Mouse (Mus musculus): ENCODE measurements around the gene Pde8b. TPM values are rescaled to one million over a fixed set of nuclear protein-coding genes. Genes with fewer than 3 reads are reported as not detected.

The Pde8b gene
- polyA plus RNA-seq, 1 experiment from 2014 or later = 1.4 TPM

DNA sequence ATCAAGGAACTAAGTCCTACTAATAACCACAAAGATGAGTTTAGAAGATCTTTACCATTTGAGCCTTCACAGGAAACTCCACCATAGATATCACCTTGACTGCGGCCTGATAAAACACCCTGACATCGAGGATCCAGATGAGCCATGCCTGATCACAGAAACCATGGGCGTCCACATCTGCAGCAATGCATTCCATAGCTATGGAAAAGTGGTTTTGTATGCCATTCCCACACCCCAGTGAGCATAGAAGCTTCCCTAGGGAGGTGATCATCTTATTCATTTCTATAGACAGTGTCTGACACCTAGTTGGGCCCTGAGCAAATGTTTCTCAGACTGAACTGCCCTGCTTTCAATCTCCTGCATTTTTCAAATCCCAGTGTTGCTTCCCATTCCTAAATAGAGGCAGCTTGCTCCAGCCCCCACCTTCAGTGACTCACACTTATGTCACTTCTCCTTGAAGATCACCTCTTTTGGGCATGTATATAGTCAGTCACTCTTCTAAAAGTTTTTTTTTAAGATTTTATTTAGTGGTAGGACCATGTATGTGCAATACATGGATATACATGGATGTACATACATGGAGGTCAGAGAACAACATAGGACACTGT is 47.9 kb downstream of the Pde8b start:
- no peak overlapping the region for H3K4me3 ChIP-seq (ENCODE audit: low read depth, low read length)
- no peaks in the 10 kb centered on the region for H3K27me3 ChIP-seq (ENCODE audit: control insufficient read depth, insufficient read depth, low read length)
- 79% methylated on average over 3 of the region's 3 CpGs for WGBS
- no peaks in the 10 kb centered on the region for H3K9me3 ChIP-seq (replicated peaks; ENCODE audit: control insufficient read depth, low read length)
- no peak overlapping the region for H3K4me2 ChIP-seq (ENCODE audit: low read depth, low read length)
- H3K27ac ChIP-seq (replicated peaks; ENCODE audit: low read depth, low read length) = no peak overlapping the region
- no peaks in the 10 kb centered on the region for H3K4me1 ChIP-seq (ENCODE audit: control insufficient read depth, insufficient read depth, low read length)
- no peak overlapping the region for H3K9ac ChIP-seq (replicated peaks; ENCODE audit: low read length)
- H3K36me3 ChIP-seq (replicated peaks; ENCODE audit: control insufficient read depth, insufficient read depth, low read depth, low read length) = no peaks in the 10 kb centered on the region
- ATAC-seq (replicated peaks; ENCODE audit: insufficient number of reproducible peaks, low FRiP score, low TSS enrichment, low read depth) = no peak
- DNase-seq (ENCODE audit: low spot score) = no peak

DNA sequence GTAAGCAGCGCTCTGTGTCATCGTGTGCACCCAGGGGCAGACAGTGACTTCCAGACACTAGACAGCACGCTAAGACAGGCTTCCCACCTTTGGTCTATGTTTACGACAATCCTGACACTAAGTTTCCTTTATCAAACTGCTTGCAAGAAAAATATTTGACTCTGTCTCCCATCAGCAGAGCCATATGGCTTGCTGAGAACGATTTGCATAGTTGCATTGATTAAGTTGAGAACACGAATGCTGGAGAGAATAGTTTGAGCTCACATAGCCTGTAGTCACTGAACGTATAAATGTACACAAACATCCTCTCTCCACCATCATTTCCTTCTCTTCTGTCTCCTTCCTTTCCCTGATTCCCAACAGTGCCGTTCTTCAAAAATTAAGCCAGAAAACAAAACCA is 49.3 kb downstream of the Pde8b start:
- H3K4me1 ChIP-seq (ENCODE audit: control insufficient read depth, insufficient read depth, low read length) = no peaks in the 10 kb centered on the region
- DNase-seq (ENCODE audit: low spot score) (no peak), ATAC-seq (replicated peaks; ENCODE audit: insufficient number of reproducible peaks, low FRiP score, low TSS enrichment, low read depth) (no peak)
- H3K27ac ChIP-seq (replicated peaks; ENCODE audit: low read depth, low read length) = no peak overlapping the region
- no peak overlapping the region for H3K4me2 ChIP-seq (ENCODE audit: low read depth, low read length)
- no peaks in the 10 kb centered on the region for H3K9me3 ChIP-seq (replicated peaks; ENCODE audit: control insufficient read depth, low read length)
- no peak overlapping the region for H3K9ac ChIP-seq (replicated peaks; ENCODE audit: low read length)
- H3K36me3 ChIP-seq (replicated peaks; ENCODE audit: control insufficient read depth, insufficient read depth, low read depth, low read length) = no peaks in the 10 kb centered on the region
- WGBS = 85% methylated on average over 8 of the region's 8 CpGs
- no peaks in the 10 kb centered on the region for H3K27me3 ChIP-seq (ENCODE audit: control insufficient read depth, insufficient read depth, low read length)
- no peak overlapping the region for H3K4me3 ChIP-seq (ENCODE audit: low read depth, low read length)

DNA sequence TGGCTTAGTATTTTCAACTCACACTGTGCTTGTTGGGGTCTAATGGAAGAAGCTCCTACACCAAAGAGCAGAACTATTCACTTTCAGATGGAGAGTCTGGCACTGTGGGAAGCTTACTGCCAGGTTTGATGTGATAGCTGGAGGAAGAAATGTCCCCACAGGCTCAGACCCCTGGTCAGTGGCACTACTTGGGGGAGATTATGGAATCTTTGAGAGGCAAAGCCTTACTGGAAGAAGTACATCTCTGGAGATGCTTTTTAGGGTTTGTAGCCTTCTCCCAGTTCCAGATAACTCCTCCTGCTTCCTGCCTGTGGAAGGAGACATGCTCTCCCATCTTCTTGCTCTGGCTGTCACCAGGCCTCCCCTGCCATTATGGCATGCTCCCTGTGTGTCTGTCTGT is 50.1 kb downstream of the Pde8b start:
- Histone ChIP-seq H3K27ac (replicated peaks; ENCODE audit: low read depth, low read length) (no peak overlapping the region), H3K4me3 (ENCODE audit: low read depth, low read length) (no peak overlapping the region), H3K4me1 (ENCODE audit: control insufficient read depth, insufficient read depth, low read length) (no peaks in the 10 kb centered on the region), H3K27me3 (ENCODE audit: control insufficient read depth, insufficient read depth, low read length) (no peaks in the 10 kb centered on the region), H3K36me3 (replicated peaks; ENCODE audit: control insufficient read depth, insufficient read depth, low read depth, low read length) (no peaks in the 10 kb centered on the region), H3K4me2 (ENCODE audit: low read depth, low read length) (no peak overlapping the region), H3K9me3 (replicated peaks; ENCODE audit: control insufficient read depth, low read length) (no peaks in the 10 kb centered on the region), H3K9ac (replicated peaks; ENCODE audit: low read length) (no peak overlapping the region)
- ATAC-seq (replicated peaks; ENCODE audit: insufficient number of reproducible peaks, low FRiP score, low TSS enrichment, low read depth) (no peak), DNase-seq (ENCODE audit: low spot score) (no peak)

DNA sequence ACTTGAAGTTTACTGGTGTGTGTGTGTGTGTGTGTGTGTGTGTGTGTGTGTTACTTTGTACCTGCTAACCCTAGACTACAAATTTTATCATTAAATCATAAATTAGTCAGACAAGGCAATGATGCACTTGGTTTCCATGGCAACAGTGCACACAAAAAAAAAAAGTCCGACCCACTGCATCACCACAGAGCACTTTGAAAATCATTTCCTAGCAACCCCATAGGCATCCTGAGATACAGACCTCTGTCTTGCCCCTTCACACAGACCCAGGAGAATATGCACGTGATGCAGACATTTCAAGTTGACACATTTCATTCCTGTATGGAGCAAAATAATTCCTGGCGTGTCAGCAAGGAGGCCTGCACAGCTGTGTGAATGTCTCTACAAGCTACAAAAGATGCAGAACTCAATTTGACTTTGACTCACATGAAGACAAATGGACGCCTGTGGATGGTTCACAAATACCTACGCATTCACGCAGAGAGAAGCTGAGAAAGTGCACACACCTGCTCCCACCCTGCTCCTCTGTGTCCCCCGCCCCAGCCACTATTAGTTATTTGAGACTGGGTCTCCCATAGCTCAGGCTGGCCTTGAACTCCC is 53.9 kb downstream of the Pde8b start:
- H3K9me3 ChIP-seq (replicated peaks; ENCODE audit: control insufficient read depth, low read length) = no peaks in the 10 kb centered on the region
- WGBS = 77% methylated on average over 7 of the region's 7 CpGs
- H3K27me3 ChIP-seq (ENCODE audit: control insufficient read depth, insufficient read depth, low read length) = no peaks in the 10 kb centered on the region
- H3K27ac ChIP-seq (replicated peaks; ENCODE audit: low read depth, low read length) = no peak overlapping the region
- H3K4me3 ChIP-seq (ENCODE audit: low read depth, low read length) = no peak overlapping the region
- no peak overlapping the region for H3K4me2 ChIP-seq (ENCODE audit: low read depth, low read length)
- no peaks in the 10 kb centered on the region for H3K36me3 ChIP-seq (replicated peaks; ENCODE audit: control insufficient read depth, insufficient read depth, low read depth, low read length)
- H3K9ac ChIP-seq (replicated peaks; ENCODE audit: low read length) = no peak overlapping the region
- ATAC-seq (replicated peaks; ENCODE audit: insufficient number of reproducible peaks, low FRiP score, low TSS enrichment, low read depth) (no peak), DNase-seq (ENCODE audit: low spot score) (no peak)
- H3K4me1 ChIP-seq (ENCODE audit: control insufficient read depth, insufficient read depth, low read length) = no peaks in the 10 kb centered on the region

DNA sequence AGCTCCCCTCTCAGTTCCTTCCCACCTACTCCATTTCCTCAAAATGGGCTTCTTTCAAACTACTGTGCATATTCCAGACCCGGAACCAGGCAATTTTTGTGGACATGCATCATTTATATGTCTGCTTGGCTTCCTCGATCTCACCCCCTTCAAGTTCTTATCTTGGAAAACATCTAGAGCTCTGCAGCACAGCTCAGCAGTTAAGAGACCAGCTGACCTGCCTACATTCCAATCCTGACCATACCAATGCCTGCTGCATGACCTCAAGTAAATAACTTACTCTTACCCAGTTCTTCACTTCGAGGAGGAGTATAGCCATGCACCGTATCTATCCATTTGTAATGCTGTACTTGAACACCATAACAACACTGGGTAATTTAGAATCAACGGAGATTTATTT is 58.2 kb downstream of the Pde8b start:
- Histone ChIP-seq H3K4me2 (ENCODE audit: low read depth, low read length) (no peak overlapping the region), H3K4me3 (ENCODE audit: low read depth, low read length) (no peak overlapping the region), H3K36me3 (replicated peaks; ENCODE audit: control insufficient read depth, insufficient read depth, low read depth, low read length) (no peaks in the 10 kb centered on the region), H3K27ac (replicated peaks; ENCODE audit: low read depth, low read length) (no peak overlapping the region), H3K9ac (replicated peaks; ENCODE audit: low read length) (no peak overlapping the region), H3K9me3 (replicated peaks; ENCODE audit: control insufficient read depth, low read length) (no peaks in the 10 kb centered on the region), H3K4me1 (ENCODE audit: control insufficient read depth, insufficient read depth, low read length) (no peaks in the 10 kb centered on the region), H3K27me3 (ENCODE audit: control insufficient read depth, insufficient read depth, low read length) (no peaks in the 10 kb centered on the region)
- DNase-seq (ENCODE audit: low spot score) (no peak), ATAC-seq (replicated peaks; ENCODE audit: insufficient number of reproducible peaks, low FRiP score, low TSS enrichment, low read depth) (no peak)
- 88% methylated on average over 5 of the region's 5 CpGs for WGBS

DNA sequence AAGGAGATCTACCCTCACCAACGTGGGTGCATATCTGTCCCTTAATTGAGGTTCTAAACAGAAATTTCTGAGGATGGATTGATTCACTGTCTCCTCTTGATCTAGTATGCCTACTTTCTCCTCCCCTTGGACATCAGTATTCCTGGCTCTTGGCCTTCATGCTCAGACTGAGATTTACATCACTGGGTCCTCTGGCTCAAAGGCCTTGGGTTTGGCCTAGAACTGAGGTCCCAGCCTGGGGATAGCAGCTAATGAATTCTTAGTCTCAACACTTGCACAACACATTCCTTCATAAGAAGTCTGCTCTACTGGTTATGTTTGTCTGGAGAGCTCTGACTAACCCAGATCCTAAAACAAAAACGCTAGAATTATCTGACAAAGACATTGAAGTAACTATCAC is 61.0 kb downstream of the Pde8b start:
- 88% methylated on average over 2 of the region's 2 CpGs for WGBS
- no peak overlapping the region for H3K4me2 ChIP-seq (ENCODE audit: low read depth, low read length)
- H3K4me3 ChIP-seq (ENCODE audit: low read depth, low read length) = no peak overlapping the region
- H3K27me3 ChIP-seq (ENCODE audit: control insufficient read depth, insufficient read depth, low read length) = no peaks in the 10 kb centered on the region
- no peaks in the 10 kb centered on the region for H3K36me3 ChIP-seq (replicated peaks; ENCODE audit: control insufficient read depth, insufficient read depth, low read depth, low read length)
- no peak overlapping the region for H3K9ac ChIP-seq (replicated peaks; ENCODE audit: low read length)
- H3K27ac ChIP-seq (replicated peaks; ENCODE audit: low read depth, low read length) = no peak overlapping the region
- H3K9me3 ChIP-seq (replicated peaks; ENCODE audit: control insufficient read depth, low read length) = no peaks in the 10 kb centered on the region
- DNase-seq (ENCODE audit: low spot score) (no peak), ATAC-seq (replicated peaks; ENCODE audit: insufficient number of reproducible peaks, low FRiP score, low TSS enrichment, low read depth) (no peak)
- H3K4me1 ChIP-seq (ENCODE audit: control insufficient read depth, insufficient read depth, low read length) = no peaks in the 10 kb centered on the region

DNA sequence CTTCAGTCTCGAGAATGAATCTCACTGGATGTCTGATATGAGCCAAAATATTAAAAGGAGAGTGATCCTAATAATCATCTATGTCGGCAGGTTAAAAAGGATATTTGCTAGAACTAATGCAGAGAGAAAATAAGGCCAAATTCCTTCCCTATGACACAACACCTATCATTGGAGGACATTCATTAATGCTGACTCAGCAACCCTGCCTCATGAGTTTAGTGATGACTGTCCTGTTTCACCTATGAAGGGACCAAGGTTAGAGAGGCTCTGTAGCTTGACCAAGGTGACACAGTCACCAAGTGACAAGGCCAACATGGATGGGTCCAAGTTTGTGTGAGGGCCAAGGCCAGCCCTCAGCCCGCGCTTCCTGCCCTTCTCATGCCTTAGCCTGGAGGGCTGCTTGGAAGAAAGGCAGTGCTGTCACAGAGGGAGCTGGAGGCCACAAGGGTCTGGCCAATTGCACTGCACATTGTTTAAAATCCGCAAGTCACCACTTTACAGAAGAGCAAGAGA is 62.9 kb downstream of the Pde8b start:
- Histone ChIP-seq H3K4me2 (ENCODE audit: low read depth, low read length) (no peak overlapping the region), H3K4me1 (ENCODE audit: control insufficient read depth, insufficient read depth, low read length) (no peaks in the 10 kb centered on the region), H3K9me3 (replicated peaks; ENCODE audit: control insufficient read depth, low read length) (no peaks in the 10 kb centered on the region), H3K27ac (replicated peaks; ENCODE audit: low read depth, low read length) (no peak overlapping the region), H3K27me3 (ENCODE audit: control insufficient read depth, insufficient read depth, low read length) (no peaks in the 10 kb centered on the region), H3K4me3 (ENCODE audit: low read depth, low read length) (no peak overlapping the region), H3K9ac (replicated peaks; ENCODE audit: low read length) (no peak overlapping the region), H3K36me3 (replicated peaks; ENCODE audit: control insufficient read depth, insufficient read depth, low read depth, low read length) (no peaks in the 10 kb centered on the region)
- WGBS = 88% methylated on average over 5 of the region's 5 CpGs
- ATAC-seq (replicated peaks; ENCODE audit: insufficient number of reproducible peaks, low FRiP score, low TSS enrichment, low read depth) (no peak), DNase-seq (ENCODE audit: low spot score) (no peak)

DNA sequence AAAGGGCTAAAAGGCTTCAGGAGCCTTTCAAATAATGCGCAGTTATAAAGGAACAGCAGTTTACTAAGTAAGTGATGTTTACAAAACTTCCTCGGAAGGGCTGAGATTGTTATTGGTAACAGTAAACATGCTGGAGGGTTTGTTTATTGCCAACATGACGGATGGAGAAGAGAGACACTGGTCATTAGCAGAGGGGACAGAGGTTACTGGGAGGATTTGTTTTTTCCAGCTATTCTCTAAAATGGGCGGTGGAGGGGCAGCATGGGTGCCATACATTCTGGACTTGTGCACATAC is 63.4 kb downstream of the Pde8b start:
- H3K9ac ChIP-seq (replicated peaks; ENCODE audit: low read length) = no peak overlapping the region
- no peak overlapping the region for H3K4me2 ChIP-seq (ENCODE audit: low read depth, low read length)
- no peak for ATAC-seq (replicated peaks; ENCODE audit: insufficient number of reproducible peaks, low FRiP score, low TSS enrichment, low read depth)
- H3K27ac ChIP-seq (replicated peaks; ENCODE audit: low read depth, low read length) = no peak overlapping the region
- H3K4me1 ChIP-seq (ENCODE audit: control insufficient read depth, insufficient read depth, low read length) = no peaks in the 10 kb centered on the region
- no peak overlapping the region for H3K4me3 ChIP-seq (ENCODE audit: low read depth, low read length)
- no peak for DNase-seq (ENCODE audit: low spot score)
- H3K27me3 ChIP-seq (ENCODE audit: control insufficient read depth, insufficient read depth, low read length) = no peaks in the 10 kb centered on the region
- H3K36me3 ChIP-seq (replicated peaks; ENCODE audit: control insufficient read depth, insufficient read depth, low read depth, low read length) = no peaks in the 10 kb centered on the region
- 79% methylated on average over 4 of the region's 4 CpGs for WGBS
- H3K9me3 ChIP-seq (replicated peaks; ENCODE audit: control insufficient read depth, low read length) = no peaks in the 10 kb centered on the region

Measured in embryonic facial prominence, embryonic 11.5 days (tissue).